Mouse (Mus musculus) forebrain, embryonic 10.5 days (tissue): ENCODE data around the gene Itga9. TPM values are rescaled to one million over a fixed set of nuclear protein-coding genes. Genes with fewer than 3 reads are reported as not detected.
A peak's percentile ranks its signal among the peaks of the same experiment; 100 is the strongest.

Experiments used
- DNase-seq: peaks from one replicate; pipeline ENCODE4 v3.0.0-alpha.2; 2017; ENCODE audit warnings: low spot score; ENCODE audit errors: extremely low spot score
- H3K27ac ChIP-seq: fragments of 300-500 bp; sonication (generic); 2 replicates; pipeline ENCODE4 v1.5.1; 2016; ENCODE audit warnings: mild to moderate bottlenecking
- H3K27me3 ChIP-seq: fragments of 300-500 bp; sonication (generic); 2 replicates; pipeline ENCODE4 v1.6.1; 2016; ENCODE audit warnings: mild to moderate bottlenecking; ENCODE audit not compliant: poor library complexity, severe bottlenecking
- H3K36me3 ChIP-seq: fragments of 300-500 bp; sonication (generic); replicated peaks from 2 replicates; pipeline ENCODE4 v1.6.1; 2016; ENCODE audit warnings: mild to moderate bottlenecking, moderate library complexity
- H3K4me1 ChIP-seq: fragments of 300-500 bp; sonication (generic); 2 replicates; pipeline ENCODE4 v1.6.1; 2016
- H3K4me3 ChIP-seq: fragments of 300-500 bp; sonication (generic); 2 replicates; pipeline ENCODE4 v1.5.1; 2016; ENCODE audit warnings: mild to moderate bottlenecking, moderate library complexity
- H3K9me3 ChIP-seq: fragments of 300-500 bp; sonication (generic); 2 replicates; pipeline ENCODE4 v1.6.1; 2016; ENCODE audit warnings: mild to moderate bottlenecking, moderate library complexity
- WGBS: fragments of 180-500 bp; shearing (Covaris S2); methylation state at CpG from one replicate; pipeline ENCODE4 v1.1.7; 2016; 5-methylcytosine and 5-hydroxymethylcytosine counted together
- polyA plus RNA-seq: library from polyadenylated mRNA; unstranded; fragments of >200 nt; fragmentation: Nextera tagmentation; extraction: Ambion mirVana; gene quantifications from 2 replicates; pipeline ENCODE4 v1.2.1, GENCODE M21; 2016

Itga9 gene
- polyA plus RNA-seq, 1 experiment from 2014 or later = 6.1 TPM

DNA sequence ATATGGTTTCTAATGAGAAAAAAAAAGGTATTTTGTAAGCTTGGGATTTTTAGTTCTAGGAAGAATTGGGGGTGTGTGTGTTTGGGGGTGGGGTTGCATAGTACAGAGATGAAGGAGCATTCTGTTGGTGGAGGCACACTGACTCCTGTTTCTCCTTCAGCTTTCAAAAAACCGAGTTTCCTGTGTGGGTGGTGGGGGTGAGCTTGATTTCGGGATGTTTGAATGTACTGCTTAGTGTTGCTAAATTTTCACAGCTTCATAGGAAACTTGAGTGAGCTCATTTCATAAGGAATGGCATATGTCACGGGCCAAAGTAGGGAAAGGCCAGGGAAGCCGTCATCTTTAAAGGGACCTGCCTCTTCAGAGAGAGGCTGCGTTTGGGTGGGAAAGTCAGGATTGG is 122.5 kb downstream of the Itga9 start:
- Histone ChIP-seq H3K27me3 (no peaks in the 10 kb centered on the region), H3K4me3 (no peak overlapping the region), H3K27ac (no peak overlapping the region), H3K9me3 (no peaks in the 10 kb centered on the region), H3K36me3 (no peaks in the 10 kb centered on the region), H3K4me1 (peaks cover 35% of the 10 kb centered on the region)
- no peak for DNase-seq
- 85% methylated on average over 5 of the region's 5 CpGs for WGBS

DNA sequence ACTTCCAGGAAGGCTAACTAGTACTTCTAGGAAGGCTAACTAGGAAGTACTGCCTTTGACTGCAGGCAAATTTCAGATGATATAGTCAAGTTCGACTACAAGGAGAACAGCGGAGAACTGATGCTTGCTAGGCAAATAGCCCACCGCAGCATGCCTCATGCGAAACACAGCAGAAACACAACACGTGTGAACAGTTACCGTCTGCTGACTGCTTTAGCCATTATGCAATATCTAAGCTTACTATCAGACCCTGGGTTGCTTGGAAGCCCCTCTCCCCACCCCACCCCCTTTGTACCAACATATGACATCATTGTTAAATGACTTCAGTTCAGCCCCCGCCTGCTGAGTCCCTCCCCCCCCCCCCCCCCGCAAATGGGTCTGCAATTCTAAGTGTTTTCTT is 123.7 kb downstream of the Itga9 start:
- Histone ChIP-seq H3K4me1 (peaks cover 35% of the 10 kb centered on the region), H3K27me3 (no peaks in the 10 kb centered on the region), H3K4me3 (no peak overlapping the region), H3K36me3 (no peaks in the 10 kb centered on the region), H3K27ac (no peak overlapping the region), H3K9me3 (no peaks in the 10 kb centered on the region)
- DNase-seq = no peak
- 89% methylated on average over 8 of the region's 8 CpGs for WGBS

DNA sequence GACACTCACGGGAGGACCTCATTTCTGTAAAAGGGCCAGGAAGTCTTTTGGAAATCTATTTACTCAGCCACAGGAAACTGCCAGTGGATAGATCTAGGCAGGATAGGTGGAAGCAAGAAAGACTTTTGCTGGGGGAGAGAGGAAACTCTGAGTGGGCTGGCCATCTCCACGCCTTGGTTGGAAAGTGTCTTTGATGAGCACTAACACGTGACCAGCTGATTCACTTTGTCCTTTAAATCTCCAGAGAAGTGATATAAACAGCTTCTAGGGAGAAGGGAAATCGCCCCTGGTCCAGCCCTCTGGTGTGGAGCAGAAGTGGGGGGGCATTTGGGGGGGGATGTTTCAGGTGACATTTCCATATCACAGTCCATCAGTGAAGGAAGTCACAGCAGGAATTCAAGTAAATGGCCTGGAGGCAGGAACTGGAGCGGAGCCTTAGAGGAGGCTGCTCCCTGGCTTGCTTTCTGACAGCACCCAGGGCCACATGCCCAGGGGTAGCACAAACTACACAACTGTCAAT is 124.4 kb downstream of the Itga9 start:
- Histone ChIP-seq H3K27ac (no peak overlapping the region; the same call in 1 of the 2 replicates), H3K4me3 (no peak overlapping the region), H3K36me3 (no peaks in the 10 kb centered on the region), H3K4me1 (peaks cover 35% of the 10 kb centered on the region), H3K27me3 (no peaks in the 10 kb centered on the region), H3K9me3 (no peaks in the 10 kb centered on the region)
- 64% methylated on average over 5 of the region's 5 CpGs for WGBS
- DNase-seq = no peak

DNA sequence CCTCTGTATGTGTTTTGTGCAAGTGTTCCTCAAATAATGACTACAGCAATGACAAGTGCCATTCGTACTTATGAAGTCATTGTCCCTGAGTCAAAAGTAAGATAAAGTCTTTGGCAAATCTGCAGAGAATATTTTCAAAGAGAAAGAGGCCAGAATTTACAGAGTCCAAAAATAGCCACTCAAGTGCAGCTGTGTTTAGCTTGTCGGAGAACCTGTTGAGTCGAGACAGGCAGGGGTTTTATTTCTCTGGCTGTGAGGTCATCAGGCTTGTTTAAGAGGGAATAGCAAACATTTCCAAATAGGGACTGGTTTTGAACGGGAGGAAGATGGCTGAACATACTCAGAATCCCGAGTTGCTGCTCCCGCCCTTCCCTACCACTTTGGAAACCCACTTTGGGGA is 125.2 kb downstream of the Itga9 start:
- no peaks in the 10 kb centered on the region for H3K36me3 ChIP-seq
- peaks cover 35% of the 10 kb centered on the region for H3K4me1 ChIP-seq
- H3K9me3 ChIP-seq = no peaks in the 10 kb centered on the region
- WGBS = 89% methylated on average over 6 of the region's 6 CpGs
- H3K27ac ChIP-seq = no peak overlapping the region; the same call in 1 of the 2 replicates
- H3K27me3 ChIP-seq = no peaks in the 10 kb centered on the region
- H3K4me3 ChIP-seq = no peak overlapping the region
- no peak for DNase-seq

DNA sequence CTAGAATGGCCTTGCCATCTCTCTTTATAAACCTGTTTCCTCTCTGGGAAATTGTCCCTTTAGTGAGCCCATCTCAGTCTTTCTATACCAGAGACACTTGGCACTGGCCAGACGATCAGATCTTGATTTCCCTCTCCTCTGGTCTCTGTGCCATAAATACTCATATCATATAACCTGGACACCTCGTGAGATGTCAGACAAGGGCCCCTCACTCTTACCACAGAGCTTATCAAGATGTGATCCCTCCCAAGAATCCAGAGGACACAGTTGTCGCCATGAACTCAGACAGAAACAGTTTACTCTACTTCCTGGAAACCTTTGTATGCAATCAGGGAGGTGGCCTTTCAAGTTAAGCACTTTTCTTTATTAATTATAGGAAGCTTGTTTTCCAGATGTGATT is 127.1 kb downstream of the Itga9 start:
- no peak for DNase-seq
- no peaks in the 10 kb centered on the region for H3K9me3 ChIP-seq
- 86% methylated on average over 3 of the region's 3 CpGs for WGBS
- no peaks in the 10 kb centered on the region for H3K27me3 ChIP-seq
- H3K27ac ChIP-seq = no peak overlapping the region
- H3K4me1 ChIP-seq = peaks cover 40% of the 10 kb centered on the region
- H3K36me3 ChIP-seq = no peaks in the 10 kb centered on the region
- H3K4me3 ChIP-seq = no peak overlapping the region

DNA sequence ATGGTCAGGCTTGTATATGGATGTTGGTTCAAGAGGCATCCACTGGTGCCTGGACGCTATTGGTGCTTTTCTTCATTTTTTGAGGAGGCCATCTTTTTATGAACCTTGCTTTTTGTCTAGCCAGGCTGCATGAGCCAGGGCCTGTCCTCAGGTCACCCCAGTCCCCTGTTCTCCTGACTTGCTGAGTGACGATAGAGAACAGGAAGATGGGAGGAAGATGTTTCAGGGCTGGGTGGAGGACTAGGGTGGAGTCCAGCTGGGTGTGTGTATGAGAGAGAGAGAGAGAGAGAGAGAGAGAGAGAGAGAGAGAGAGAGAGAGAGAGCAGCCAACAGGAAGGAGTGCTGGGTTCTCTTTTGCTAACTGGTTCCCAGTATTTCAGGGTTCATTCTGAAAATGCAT is 130.6 kb downstream of the Itga9 start:
- DNase-seq = no peak
- 92% methylated on average over 2 of the region's 2 CpGs for WGBS
- H3K27me3 ChIP-seq = no peaks in the 10 kb centered on the region
- 0 out of 2 replicates have a peak overlapping the region, but pooled peaks have one; percentile 35 for H3K27ac ChIP-seq
- H3K4me3 ChIP-seq = no peak overlapping the region
- H3K36me3 ChIP-seq = no peaks in the 10 kb centered on the region
- peaks cover 14% of the 10 kb centered on the region for H3K4me1 ChIP-seq
- H3K9me3 ChIP-seq = no peaks in the 10 kb centered on the region

DNA sequence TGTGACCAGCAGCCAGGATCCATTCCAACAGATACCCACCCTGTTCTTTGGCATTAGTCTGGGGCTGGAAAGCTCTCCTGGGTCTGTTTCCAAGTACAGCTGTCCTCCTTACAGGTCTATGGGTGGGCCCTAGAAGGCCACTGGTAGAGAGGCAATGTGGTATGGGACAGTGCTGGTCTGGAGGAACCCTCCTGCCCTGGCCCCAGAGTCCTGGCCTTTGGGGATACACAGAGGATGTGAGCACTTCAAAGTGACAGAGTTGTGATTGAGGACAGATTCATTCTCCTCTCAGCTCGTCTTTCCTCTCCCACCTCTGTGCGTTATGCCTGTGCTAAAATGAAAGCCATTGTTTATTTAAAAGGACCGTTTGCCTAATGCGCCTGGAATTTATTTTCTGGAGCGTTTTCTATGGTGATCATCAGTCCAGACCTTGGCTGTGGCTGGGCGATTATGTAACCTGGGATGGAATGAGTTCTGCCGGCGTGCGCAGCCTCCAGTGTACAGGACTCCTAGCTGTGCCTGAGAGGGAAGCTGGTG is 131.2 kb downstream of the Itga9 start:
- Histone ChIP-seq H3K27me3 (no peaks in the 10 kb centered on the region), H3K4me3 (no peak overlapping the region), H3K9me3 (no peaks in the 10 kb centered on the region), H3K36me3 (no peaks in the 10 kb centered on the region), H3K4me1 (peaks cover 14% of the 10 kb centered on the region), H3K27ac (peak overlapping the region; percentile 35; the same call in 1 of the 2 replicates)
- no peak for DNase-seq
- WGBS = 66% methylated on average over 9 of the region's 9 CpGs

DNA sequence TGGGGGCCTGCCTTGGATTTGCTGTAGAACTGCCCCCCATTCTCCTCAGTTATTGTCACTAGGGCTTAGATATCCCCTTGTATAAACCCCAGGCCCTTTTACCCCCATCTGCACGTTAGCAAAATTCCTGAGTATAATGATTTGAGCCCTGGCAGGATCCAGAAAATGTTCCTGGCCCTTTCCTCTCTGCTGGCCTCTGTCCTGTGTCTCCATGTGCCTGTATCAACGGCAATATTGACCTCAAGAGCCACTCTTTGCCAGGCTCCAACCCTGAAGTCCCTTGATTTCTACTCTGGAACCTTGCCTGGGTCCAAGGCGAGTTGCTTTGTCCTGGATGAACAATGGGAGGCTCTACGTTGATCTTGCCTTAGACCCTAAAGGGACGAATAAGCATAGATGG is 131.8 kb downstream of the Itga9 start:
- no peaks in the 10 kb centered on the region for H3K36me3 ChIP-seq

DNA sequence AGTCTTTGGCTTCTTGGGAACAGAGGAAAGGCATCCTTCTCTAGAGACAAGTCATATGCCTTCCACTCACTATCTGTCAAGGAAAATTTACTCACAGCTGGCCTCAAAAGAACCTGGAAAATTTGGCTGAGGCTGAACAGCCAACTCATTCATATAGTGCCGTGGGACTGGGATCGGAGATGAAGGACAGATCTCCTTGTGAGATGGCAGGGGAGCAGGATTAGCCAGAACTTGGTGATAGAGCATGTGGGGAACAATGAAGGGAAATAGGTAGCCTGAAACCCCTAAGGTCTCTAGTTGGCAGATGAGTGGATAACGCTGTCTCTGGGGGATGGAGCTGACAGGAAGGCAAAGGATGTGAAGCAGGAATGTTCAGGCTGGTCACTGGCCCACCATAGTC is 132.6 kb downstream of the Itga9 start:
- Histone ChIP-seq H3K4me3 (no peak overlapping the region), H3K9me3 (no peaks in the 10 kb centered on the region), H3K36me3 (no peaks in the 10 kb centered on the region), H3K4me1 (peaks cover 14% of the 10 kb centered on the region), H3K27me3 (no peaks in the 10 kb centered on the region), H3K27ac (no peak overlapping the region)
- DNase-seq = no peak
- 87% methylated on average over 3 of the region's 3 CpGs for WGBS

More for the DNA sequence above, 131.8 kb downstream of the Itga9 start:
- WGBS = 87% methylated on average over 5 of the region's 5 CpGs
- Histone ChIP-seq H3K27me3 (no peaks in the 10 kb centered on the region), H3K9me3 (no peaks in the 10 kb centered on the region), H3K4me3 (no peak overlapping the region), H3K4me1 (peaks cover 14% of the 10 kb centered on the region), H3K27ac (no peak overlapping the region)
- DNase-seq = no peak

DNA sequence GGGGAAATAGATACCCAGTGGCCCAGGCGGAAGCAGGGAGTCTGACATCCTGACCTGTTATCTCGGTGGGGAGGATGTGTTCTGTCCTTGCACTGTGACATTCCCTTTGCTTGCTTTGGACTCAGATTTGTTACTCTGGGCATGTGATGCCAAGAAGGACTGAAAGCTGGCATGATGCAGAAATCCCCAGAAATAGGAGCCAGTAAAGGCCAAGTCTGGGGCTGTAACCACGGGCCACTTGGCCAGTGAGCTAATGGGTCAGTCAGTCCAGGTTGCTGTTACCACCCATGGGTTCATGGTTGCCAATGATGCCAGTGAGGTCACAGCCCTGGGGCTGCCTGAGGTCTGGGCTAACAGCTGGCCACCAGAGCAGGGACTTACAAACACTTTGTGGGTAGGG is 133.2 kb downstream of the Itga9 start:
- Histone ChIP-seq H3K4me1 (peaks cover 14% of the 10 kb centered on the region), H3K36me3 (no peaks in the 10 kb centered on the region), H3K27me3 (no peaks in the 10 kb centered on the region), H3K9me3 (no peaks in the 10 kb centered on the region), H3K27ac (no peak overlapping the region), H3K4me3 (no peak overlapping the region)
- WGBS = 90% methylated on average over 3 of the region's 3 CpGs
- no peak for DNase-seq

DNA sequence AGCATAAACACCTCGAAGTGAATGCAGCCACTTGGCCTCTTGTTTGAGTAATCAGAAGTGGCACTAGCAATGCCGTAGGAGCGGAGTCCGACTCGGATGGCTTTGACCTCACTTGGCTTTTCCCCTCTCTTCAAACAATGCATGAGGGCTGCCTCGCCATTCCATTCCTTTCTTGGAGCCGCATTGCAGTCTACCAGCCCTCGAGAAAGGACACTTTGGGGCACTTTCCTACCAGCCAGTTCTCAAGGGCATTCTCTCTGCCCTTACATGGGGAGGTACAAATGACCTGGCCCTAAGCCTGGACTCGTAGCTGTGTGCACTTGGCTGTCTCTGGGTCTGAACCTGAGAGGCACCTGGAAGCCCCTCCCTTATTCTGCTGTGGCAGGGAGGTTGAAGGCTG is 134.8 kb downstream of the Itga9 start:
- Histone ChIP-seq H3K4me3 (no peak overlapping the region), H3K9me3 (no peaks in the 10 kb centered on the region), H3K27ac (no peak overlapping the region), H3K36me3 (no peaks in the 10 kb centered on the region), H3K27me3 (no peaks in the 10 kb centered on the region), H3K4me1 (peaks cover 14% of the 10 kb centered on the region)
- WGBS = 86% methylated on average over 9 of the region's 9 CpGs
- no peak for DNase-seq

DNA sequence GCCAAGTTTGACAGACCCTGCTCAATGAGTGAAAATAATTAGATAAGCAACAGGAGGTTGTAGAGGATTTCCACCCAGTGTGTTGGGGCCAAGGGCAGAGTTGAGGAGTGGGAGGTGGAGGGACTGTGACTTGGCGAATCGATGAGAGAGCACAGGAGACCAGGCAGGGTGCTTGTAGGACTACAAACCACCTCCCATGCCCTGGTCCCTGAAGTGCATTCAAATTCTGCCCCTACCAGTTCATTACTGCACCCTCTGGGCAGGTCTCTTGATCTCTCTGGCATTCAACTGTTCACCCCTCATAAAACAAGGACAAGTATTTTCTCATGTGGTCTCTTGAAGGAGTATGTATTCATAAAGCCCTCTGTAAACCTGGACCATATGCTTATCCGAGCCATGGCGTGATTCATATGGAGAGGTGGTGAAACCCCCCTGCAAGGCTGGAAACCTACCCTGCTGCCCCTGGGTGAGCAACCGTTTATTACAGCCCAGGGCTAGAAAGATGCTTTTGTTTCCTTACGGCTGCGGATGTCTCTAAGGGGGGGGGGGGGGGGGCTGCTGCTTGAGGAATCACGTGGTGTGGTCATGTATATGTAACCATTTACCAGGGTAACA is 143.0 kb downstream of the Itga9 start:
- no peaks in the 10 kb centered on the region for H3K9me3 ChIP-seq
- DNase-seq = no peak
- peaks cover 8% of the 10 kb centered on the region for H3K4me1 ChIP-seq
- WGBS = 80% methylated on average over 8 of the region's 8 CpGs
- no peak overlapping the region for H3K27ac ChIP-seq
- no peaks in the 10 kb centered on the region for H3K36me3 ChIP-seq
- H3K4me3 ChIP-seq = no peak overlapping the region
- no peaks in the 10 kb centered on the region for H3K27me3 ChIP-seq

DNA sequence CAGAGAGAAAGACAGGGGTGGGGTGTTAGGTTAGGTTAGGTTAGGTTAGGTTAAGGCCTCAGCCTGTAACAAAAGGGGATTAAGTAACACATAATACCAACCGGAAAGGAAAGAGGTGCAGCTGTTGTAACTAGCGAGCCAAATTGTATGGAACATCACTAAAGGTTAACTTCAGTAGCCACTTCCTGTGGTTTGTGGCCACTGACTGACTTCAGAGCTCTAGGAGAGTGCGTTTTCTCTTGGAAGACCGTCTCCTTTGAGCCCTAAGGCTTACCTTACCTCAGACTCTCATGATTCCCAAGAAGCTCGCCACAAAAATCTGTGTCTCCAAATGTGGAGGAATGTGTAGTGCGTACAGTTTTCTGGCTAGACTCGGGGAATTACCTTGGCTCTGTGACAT is 144.3 kb downstream of the Itga9 start:
- Histone ChIP-seq H3K36me3 (no peaks in the 10 kb centered on the region), H3K27me3 (no peaks in the 10 kb centered on the region), H3K27ac (no peak overlapping the region), H3K4me1 (peaks cover 8% of the 10 kb centered on the region), H3K9me3 (no peaks in the 10 kb centered on the region), H3K4me3 (no peak overlapping the region)
- DNase-seq = no peak
- 85% methylated on average over 7 of the region's 7 CpGs for WGBS
